In genomic region chr17:21616356-21616755, GRCm38 (mm10) we compare ENCODE assay signal across 19 mouse cellular contexts. TPM values are rescaled to one million over a fixed set of nuclear protein-coding genes. Genes with fewer than 3 reads are reported as not detected.
DNase-seq lines count a peak whose midpoint lies in the region; ATAC-seq and TF ChIP-seq lines count a peak whose summit lies in the region.
"Had no signal": no experiment of that assay in that cellular context is flagged by ENCODE, and none has a peak within 500 bp of the region (broad histone marks: within the 10 kb centered on the region; RNA-seq: fewer than 3 reads in every experiment).

No protein-coding gene starts in this region.

- no peaks in the 10 kb centered on the region for H3K36me3 ChIP-seq in MEL (ENCODE audit: control insufficient read depth in 1 of 2, insufficient read depth in 2 of 2, low read length in 2 of 2)
- H3K36me3 ChIP-seq: embryonic facial prominence, embryonic 10.5 days; heart, embryonic 13.5 days; hindbrain, embryonic 15.5 days had no signal

- H3K4me3 ChIP-seq in MEL (ENCODE audit: control insufficient read depth in 1 of 2, insufficient read depth in 1 of 2, low read depth in 2 of 2, low read length in 2 of 2), result no peak overlapping the region
- H3K4me3 ChIP-seq: embryonic facial prominence, embryonic 10.5 days; forebrain, embryonic 13.5 days; heart, embryonic 13.5 days; hindbrain, embryonic 15.5 days had no signal

- H3K27me3 ChIP-seq in MEL (ENCODE audit: control insufficient read depth in 1 of 2, insufficient read depth in 2 of 2, low read length in 2 of 2), result no peaks in the 10 kb centered on the region
- H3K27me3 ChIP-seq: forebrain, embryonic 13.5 days; heart, embryonic 13.5 days; hindbrain, embryonic 15.5 days had no signal

- TF ChIP-seq POLR2A in MEL (IDR thresholded peaks at IDR 0.05; ENCODE audit: control insufficient read depth in 1 of 2, insufficient read depth in 1 of 2, low read depth in 1 of 2, low read length in 2 of 2, poor library complexity in 1 of 2), result no peak

- no peak overlapping the region for H3K9ac ChIP-seq in MEL (ENCODE audit: control insufficient read depth, low read depth, low read length, poor library complexity, severe bottlenecking)
- H3K9ac ChIP-seq: forebrain, embryonic 13.5 days; forebrain, postnatal 0 days; heart, embryonic 13.5 days; hindbrain, embryonic 15.5 days had no signal

- peak; percentile 11 for DNase-seq in CD4-positive, CD25-positive, alpha-beta regulatory T cell, adult 2 months (ENCODE audit: low read depth, low spot score)
- DNase-seq in 3T3-L1 (ENCODE audit: low read depth, low spot score), result peak; percentile 72
- peak; percentile 6 for DNase-seq in MEL (ENCODE audit: low read depth, low spot score)
- peak; percentile 61 for DNase-seq in adipocyte (ENCODE audit: low spot score)
- DNase-seq in right cerebral cortex, postnatal 4 days, result no peak
- DNase-seq in spleen, postnatal 10 days (ENCODE audit: low spot score in 2 of 2), result no peak
- DNase-seq: adrenal gland, adult 2 months; adrenal gland, postnatal 25 days; cerebellum, adult 18-20 months; cerebellum, adult 9-11 months; gastrocnemius, postnatal 14 days; heart, postnatal 36 days had no signal

- no peak overlapping the region for H3K27ac ChIP-seq in MEL (ENCODE audit: control insufficient read depth, low read depth, low read length)
- H3K27ac ChIP-seq: embryonic facial prominence, embryonic 10.5 days; forebrain, embryonic 13.5 days; heart, embryonic 13.5 days; hindbrain, embryonic 15.5 days had no signal

- H3K4me1 ChIP-seq in MEL (ENCODE audit: control insufficient read depth in 1 of 2, insufficient read depth in 2 of 2, low read length in 2 of 2), result no peaks in the 10 kb centered on the region
- H3K4me1 ChIP-seq: embryonic facial prominence, embryonic 10.5 days; forebrain, embryonic 13.5 days; heart, embryonic 13.5 days; hindbrain, embryonic 15.5 days had no signal

- no peak for ATAC-seq in CD4-positive, CD25-positive, alpha-beta regulatory T cell, adult 4 months
- ATAC-seq: activated CD4-positive, CD25-positive, alpha-beta regulatory T cell, adult 4 months; forebrain, embryonic 13.5 days; forebrain, postnatal 0 days had no signal

- peak in 1 of 3 experiments; percentile 5; a peak in 1 of 6 replicates for TF ChIP-seq CTCF in MEL (IDR thresholded peaks at IDR 0.05 in 2 of 3, conservative IDR thresholded peaks at IDR 0.05 in 1 of 3; ENCODE audit: control insufficient read depth in 1 of 3, insufficient read depth in 1 of 3, low read depth in 2 of 3, low read length in 3 of 3, poor library complexity in 1 of 3, severe bottlenecking in 1 of 3)

- no peak for TF ChIP-seq EP300 in MEL (IDR thresholded peaks at IDR 0.05; ENCODE audit: low read depth in 1 of 2, low read length in 2 of 2)

- no peaks in the 10 kb centered on the region for H3K9me3 ChIP-seq in MEL (replicated peaks; ENCODE audit: insufficient read depth, low read length)
- H3K9me3 ChIP-seq: embryonic facial prominence, embryonic 10.5 days; forebrain, embryonic 13.5 days; hindbrain, embryonic 15.5 days had no signal

- TF ChIP-seq RAD21 in MEL (IDR thresholded peaks at IDR 0.05; ENCODE audit: low read depth, low read length), result peak; percentile 3

- H3K79me2 ChIP-seq in MEL (ENCODE audit: control insufficient read depth, insufficient read depth, low read length, poor library complexity), result no peaks in the 10 kb centered on the region

TF ChIP-seq in MEL, 35 proteins besides CTCF, POLR2A, EP300 and RAD21:
- TF ChIP-seq MXI1 (IDR thresholded peaks at IDR 0.05; ENCODE audit: low read depth, low read length) (no peak), TAL1 (IDR thresholded peaks at IDR 0.05; ENCODE audit: low read length) (no peak), ZNF384 (IDR thresholded peaks at IDR 0.05; ENCODE audit: low read depth, low read length) (no peak)

RNA-seq across cellular contexts. Expression of gene Zfp983, which starts 34.1 kb away (rescaled TPM):
- polyA plus RNA-seq in CD4-positive, CD25-positive, alpha-beta regulatory T cell, adult 4 months (2017; shearing (Covaris generic)), result 10 to 100 TPM in 1 of 2 experiments, 1 to 10 TPM in 1; 7.5 to 11.4 TPM
- 0.98 and 1.5 TPM in 2 replicates for total RNA-seq in MEL (2012; rRNA removed)
- 1 to 10 TPM in 1 of 2 experiments, not detected in 1; 1.0 TPM for polyA plus RNA-seq in MEL (2012; ENCODE audit: insufficient read depth in 1 of 2, insufficient read length in 2 of 2, low read depth in 1 of 2, low replicate concordance in 2 of 2, missing spikeins in 1 of 2)

RNA-seq across cellular contexts. Expression of gene Zfp948, which starts 49.5 kb away (rescaled TPM):
- polyA plus RNA-seq in CD4-positive, CD25-positive, alpha-beta regulatory T cell, adult 4 months (2017; shearing (Covaris generic)), result 10 to 100 TPM; 13.0 to 14.0 TPM
- total RNA-seq in MEL (2012; rRNA removed), result 2.3 and 3.5 TPM in 2 replicates
- polyA plus RNA-seq in MEL (2012; ENCODE audit: insufficient read depth in 1 of 2, insufficient read length in 2 of 2, low read depth in 1 of 2, low replicate concordance in 2 of 2, missing spikeins in 1 of 2), result 1 to 10 TPM in 1 of 2 experiments, not detected in 1; 3.2 TPM

Comparison
In these comparisons a context has a peak if more than half of its experiments do, and no peak if none do; other contexts are left out.
1. DNase-seq: peak in CD4-positive, CD25-positive, alpha-beta regulatory T cell, adult 2 months (single experiment), 3T3-L1 (single experiment), MEL (single experiment) and adipocyte (single experiment); none in right cerebral cortex, postnatal 4 days (single experiment) and spleen, postnatal 10 days (0 of 2).
2. RNA of gene Zfp983, which starts 34.1 kb away (polyA plus RNA-seq): 7.5 to 11.4 TPM in CD4-positive, CD25-positive, alpha-beta regulatory T cell, adult 4 months; 1.0 TPM in MEL; every median in the first group is over 4 times any median in the second.